Mouse (Mus musculus) B cell, adult 67 days (primary cell): ENCODE results near the gene Dr1. TPM values are rescaled to one million over a fixed set of nuclear protein-coding genes. Genes with fewer than 3 reads are reported as not detected.

Experiments
- total RNA-seq, 2 experiments: library from RNA; stranded (reverse); gene quantifications; 4 replicates each; pipeline ENCODE4 v1.2.4; 2023

Gene Dr1
- total RNA-seq = 10 to 100 TPM; 33.1 to 38.0 TPM

GRCm38 (mm10) chr5:108268127-108269062 lies at the start of gene Dr1:
Gene Dr1 (plus strand): TSS chr5:108268897.

GRCm38 (mm10) chr5:108312224-108313064 lies 43.7 kb downstream of the Dr1 start, which contains the start of gene Pigg:
Gene Pigg (plus strand): TSS chr5:108312609.

Other genes starting within 250 kb of the Dr1 start
- 10 to 100 TPM; 84.6 to 93.2 TPM for gene Mtf2, start 203.2 kb upstream of the Dr1 start, total RNA-seq
- gene Tmed5, start 136.3 kb upstream of the Dr1 start, total RNA-seq = 10 to 100 TPM; 72.1 to 76.4 TPM
- gene Ccdc18, start 136.0 kb upstream of the Dr1 start, total RNA-seq = 1 to 10 TPM; 2.1 to 4.0 TPM
- gene Pigg, start 43.7 kb downstream of the Dr1 start, total RNA-seq = 1 to 10 TPM; 3.7 TPM
- not detected for gene Gm42517, start 99.0 kb downstream of the Dr1 start, total RNA-seq
- gene Pde6b, start 119.5 kb downstream of the Dr1 start, total RNA-seq = not detected
- 10 to 100 TPM; 61.2 to 72.5 TPM for gene Atp5k, start 165.6 kb downstream of the Dr1 start, total RNA-seq
- not detected for gene Mfsd7a, start 180.0 kb downstream of the Dr1 start, total RNA-seq
- gene Pcgf3, start 192.3 kb downstream of the Dr1 start, total RNA-seq = 10 to 100 TPM; 21.0 to 43.3 TPM